Mouse (Mus musculus) hindbrain, embryonic 12.5 days (tissue): ENCODE data around the gene Prkg1. TPM values are rescaled to one million over a fixed set of nuclear protein-coding genes. Genes with fewer than 3 reads are reported as not detected.

Experiments
- ATAC-seq: fragments of 200-750 bp; cut with Nextera tagmentation; 2 replicates; pipeline ENCODE4 v1.8.0; 2017; ENCODE audit warnings: moderate TSS enrichment; ENCODE audit not compliant: low FRiP score
- H3K27ac ChIP-seq: fragments of 300-500 bp; sonication (generic); 2 replicates; pipeline ENCODE4 v1.5.1; 2016; ENCODE audit warnings: mild to moderate bottlenecking
- H3K27me3 ChIP-seq: fragments of 300-500 bp; sonication (generic); 2 replicates; pipeline ENCODE4 v1.6.1; 2016; ENCODE audit warnings: mild to moderate bottlenecking
- H3K36me3 ChIP-seq: fragments of 300-500 bp; sonication (generic); 2 replicates; pipeline ENCODE4 v1.6.1; 2016; ENCODE audit warnings: mild to moderate bottlenecking
- H3K4me1 ChIP-seq: fragments of 300-500 bp; sonication (generic); 2 replicates; pipeline ENCODE4 v1.6.1; 2016
- H3K4me2 ChIP-seq: fragments of 300-500 bp; sonication (generic); replicated peaks from 2 replicates; pipeline ENCODE4 v1.6.1; 2016; ENCODE audit warnings: mild to moderate bottlenecking
- H3K4me3 ChIP-seq: fragments of 300-500 bp; sonication (generic); 2 replicates; pipeline ENCODE4 v1.5.1; 2016; ENCODE audit warnings: mild to moderate bottlenecking
- H3K9ac ChIP-seq: fragments of 300-500 bp; sonication (generic); 2 replicates; pipeline ENCODE4 v1.6.1; 2016; ENCODE audit warnings: mild to moderate bottlenecking, moderate library complexity
- H3K9me3 ChIP-seq: fragments of 300-500 bp; sonication (generic); replicated peaks from 2 replicates; pipeline ENCODE4 v1.6.1; 2016; ENCODE audit warnings: mild to moderate bottlenecking
- WGBS: fragments of 180-500 bp; shearing (Covaris S2); methylation state at CpG from one replicate; pipeline ENCODE4 v1.1.7; 2016; 5-methylcytosine and 5-hydroxymethylcytosine counted together
- polyA plus RNA-seq: library from polyadenylated mRNA; unstranded; fragments of >200 nt; fragmentation: Nextera tagmentation; extraction: Ambion mirVana; gene quantifications from 2 replicates; pipeline ENCODE4 v1.2.1, GENCODE M21; 2016

Gene Prkg1
- polyA plus RNA-seq, 1 experiment from 2014 or later = 9.2 TPM

- H3K27me3 ChIP-seq = no peaks in the 10 kb centered on the region
- H3K4me2 ChIP-seq = no peak overlapping the region
- H3K36me3 ChIP-seq = no peaks in the 10 kb centered on the region
- 66% methylated on average over 3 of the region's 3 CpGs for WGBS
- H3K4me1 ChIP-seq = no peaks in the 10 kb centered on the region
- no peak for ATAC-seq
- no peaks in the 10 kb centered on the region for H3K9me3 ChIP-seq
- no peak overlapping the region for H3K27ac ChIP-seq
- H3K9ac ChIP-seq = no peak overlapping the region
- no peak overlapping the region for H3K4me3 ChIP-seq
These were observed 667.0 kb downstream of the Prkg1 start for GRCm38 (mm10) chr19:31097857-31098256.

GRCm38 (mm10) chr19:31083761-31084160, 681.1 kb downstream of the Prkg1 start:
- Histone ChIP-seq H3K27me3 (no peaks in the 10 kb centered on the region), H3K9me3 (0 out of 2 replicates have a peak, but pooled peaks cover 4% of the 10 kb centered on the region), H3K4me2 (peak overlapping the region; percentile 73), H3K27ac (no peak overlapping the region), H3K4me3 (peak overlapping the region; percentile 68), H3K36me3 (peaks cover 38% of the 10 kb centered on the region), H3K4me1 (peaks cover 18% of the 10 kb centered on the region), H3K9ac (peak overlapping the region; percentile 82; the same call in 1 of the 2 replicates)
- no peak for ATAC-seq
- 94% methylated on average over 8 of the region's 8 CpGs for WGBS

DNA sequence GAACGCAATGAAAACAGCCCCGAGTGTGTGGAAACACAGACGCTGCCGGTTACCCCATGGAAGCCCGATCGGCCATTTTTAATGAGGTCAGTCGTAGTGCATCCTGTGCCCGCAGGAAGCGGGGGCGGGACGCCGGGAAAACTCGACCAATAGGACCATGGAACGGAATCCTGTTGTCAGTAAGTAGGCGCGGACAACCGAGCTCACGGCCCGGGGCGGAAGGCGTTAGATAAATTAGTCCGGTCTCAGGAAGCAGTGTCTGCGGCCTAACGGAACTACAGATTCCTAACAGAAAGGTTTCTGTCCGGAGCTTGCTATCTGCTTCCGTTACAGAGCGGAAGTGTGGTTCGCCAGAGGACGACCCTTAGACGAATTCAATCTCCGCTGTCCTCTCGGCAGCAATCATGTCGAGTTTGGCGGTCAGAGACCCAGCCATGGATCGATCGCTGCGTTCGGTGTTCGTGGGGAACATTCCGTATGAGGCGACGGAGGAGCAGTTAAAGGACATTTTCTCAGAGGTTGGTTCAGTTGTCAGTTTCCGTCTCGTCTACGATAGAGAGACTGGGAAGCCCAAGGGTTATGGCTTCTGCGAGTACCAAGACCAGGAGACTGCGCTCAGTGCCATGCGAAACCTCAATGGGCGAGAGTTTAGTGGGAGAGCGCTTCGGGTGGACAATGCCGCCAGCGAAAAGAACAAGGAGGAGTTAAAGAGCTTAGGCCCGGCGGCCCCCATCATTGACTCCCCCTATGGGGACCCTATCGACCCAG, 682.0 kb downstream of the Prkg1 start, which contains the start of gene Cstf2t:
TSS of gene Cstf2t (plus strand) at position 176 of the 768 bp plus-strand sequence.
- peak within 1 kb of the TSS; percentile 82 for H3K9ac ChIP-seq
- peak within 1 kb of the TSS; percentile 79 for H3K27ac ChIP-seq
- H3K4me1 ChIP-seq = peaks cover 18% of the 10 kb centered on the region
- H3K4me2 ChIP-seq = peak within 1 kb of the TSS; percentile 73
- WGBS = 2% methylated on average over 56 of the region's 56 CpGs
- H3K36me3 ChIP-seq = peaks cover 33% of the 10 kb centered on the region
- H3K27me3 ChIP-seq = no peaks in the 10 kb centered on the region
- 0 out of 2 replicates have a peak, but pooled peaks cover 4% of the 10 kb centered on the region for H3K9me3 ChIP-seq
- peak within 1 kb of the TSS; percentile 68 for H3K4me3 ChIP-seq
- peak; percentile 99 for ATAC-seq

DNA sequence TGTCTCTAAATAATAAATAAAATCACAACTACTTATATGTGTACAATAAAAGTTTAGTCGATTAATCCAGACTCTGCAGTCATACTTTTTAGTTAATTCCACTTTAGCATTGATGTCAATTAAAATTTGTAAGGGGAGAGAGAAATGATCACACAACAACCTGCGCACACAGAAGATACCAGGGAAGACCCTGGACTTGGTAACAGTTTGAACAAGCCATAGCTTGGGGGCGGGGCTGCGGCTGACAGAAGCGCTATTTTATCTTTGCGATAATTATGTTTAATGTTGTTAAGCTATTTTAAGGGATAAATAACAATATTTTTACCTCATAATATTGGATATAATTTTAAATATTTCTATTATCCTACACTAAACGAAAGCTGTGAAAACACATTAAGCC, 682.6 kb downstream of the Prkg1 start:
- Histone ChIP-seq H3K27ac (peak overlapping the region; percentile 72), H3K9me3 (0 out of 2 replicates have a peak, but pooled peaks cover 4% of the 10 kb centered on the region), H3K9ac (peak overlapping the region; percentile 28), H3K27me3 (no peaks in the 10 kb centered on the region), H3K4me1 (peaks cover 18% of the 10 kb centered on the region), H3K4me3 (peak overlapping the region; percentile 68), H3K4me2 (peak overlapping the region; percentile 51), H3K36me3 (peaks cover 30% of the 10 kb centered on the region)
- WGBS = 16% methylated on average over 7 of the region's 7 CpGs
- ATAC-seq = peak; percentile 73

GRCm38 (mm10) chr19:31078241-31078640, 686.6 kb downstream of the Prkg1 start:
- H3K4me3 ChIP-seq = no peak overlapping the region
- H3K9ac ChIP-seq = no peak overlapping the region
- no peaks in the 10 kb centered on the region for H3K36me3 ChIP-seq
- no peak overlapping the region for H3K27ac ChIP-seq
- no peak for ATAC-seq
- H3K4me1 ChIP-seq = peaks cover 7% of the 10 kb centered on the region
- 53% methylated on average over 3 of the region's 3 CpGs for WGBS
- no peaks in the 10 kb centered on the region for H3K9me3 ChIP-seq
- H3K4me2 ChIP-seq = no peak overlapping the region
- H3K27me3 ChIP-seq = no peaks in the 10 kb centered on the region

- H3K4me1 ChIP-seq = peaks cover 7% of the 10 kb centered on the region
- no peak for ATAC-seq
- H3K36me3 ChIP-seq = no peaks in the 10 kb centered on the region
- WGBS = 89% methylated on average over 4 of the region's 4 CpGs
- no peaks in the 10 kb centered on the region for H3K27me3 ChIP-seq
- no peak overlapping the region for H3K27ac ChIP-seq
- no peak overlapping the region for H3K4me3 ChIP-seq
- no peaks in the 10 kb centered on the region for H3K9me3 ChIP-seq
- no peak overlapping the region for H3K4me2 ChIP-seq
- H3K9ac ChIP-seq = no peak overlapping the region
These were observed 688.7 kb downstream of the Prkg1 start for GRCm38 (mm10) chr19:31076106-31076505.

DNA sequence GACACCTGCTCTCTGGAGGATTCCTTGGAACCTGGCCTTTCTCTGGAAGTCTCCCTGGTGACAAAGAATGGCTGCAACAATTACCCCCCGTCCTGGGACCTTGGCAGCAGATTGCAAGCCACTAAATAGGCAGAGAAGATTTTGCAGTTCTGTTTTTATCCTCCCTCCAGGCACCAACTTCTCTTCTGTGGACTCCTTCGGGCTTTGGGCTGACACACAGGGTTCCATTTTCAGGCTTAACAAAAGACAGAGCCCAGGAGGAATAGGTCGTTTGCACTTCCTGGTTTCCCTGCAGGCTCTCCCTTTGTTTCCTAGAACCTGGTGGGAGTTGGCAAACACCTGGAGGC, 690.1 kb downstream of the Prkg1 start:
- ATAC-seq = peak; percentile 29; the same call in 1 of the 2 replicates
- Histone ChIP-seq H3K4me2 (peak overlapping the region; percentile 40), H3K36me3 (no peaks in the 10 kb centered on the region), H3K9me3 (no peaks in the 10 kb centered on the region), H3K27ac (peak overlapping the region; percentile 26; the same call in 1 of the 2 replicates), H3K9ac (peak overlapping the region; percentile 14; the same call in 1 of the 2 replicates), H3K4me1 (peaks cover 7% of the 10 kb centered on the region), H3K27me3 (no peaks in the 10 kb centered on the region), H3K4me3 (no peak overlapping the region)
- WGBS = 5% methylated on average over 3 of the region's 3 CpGs

DNA sequence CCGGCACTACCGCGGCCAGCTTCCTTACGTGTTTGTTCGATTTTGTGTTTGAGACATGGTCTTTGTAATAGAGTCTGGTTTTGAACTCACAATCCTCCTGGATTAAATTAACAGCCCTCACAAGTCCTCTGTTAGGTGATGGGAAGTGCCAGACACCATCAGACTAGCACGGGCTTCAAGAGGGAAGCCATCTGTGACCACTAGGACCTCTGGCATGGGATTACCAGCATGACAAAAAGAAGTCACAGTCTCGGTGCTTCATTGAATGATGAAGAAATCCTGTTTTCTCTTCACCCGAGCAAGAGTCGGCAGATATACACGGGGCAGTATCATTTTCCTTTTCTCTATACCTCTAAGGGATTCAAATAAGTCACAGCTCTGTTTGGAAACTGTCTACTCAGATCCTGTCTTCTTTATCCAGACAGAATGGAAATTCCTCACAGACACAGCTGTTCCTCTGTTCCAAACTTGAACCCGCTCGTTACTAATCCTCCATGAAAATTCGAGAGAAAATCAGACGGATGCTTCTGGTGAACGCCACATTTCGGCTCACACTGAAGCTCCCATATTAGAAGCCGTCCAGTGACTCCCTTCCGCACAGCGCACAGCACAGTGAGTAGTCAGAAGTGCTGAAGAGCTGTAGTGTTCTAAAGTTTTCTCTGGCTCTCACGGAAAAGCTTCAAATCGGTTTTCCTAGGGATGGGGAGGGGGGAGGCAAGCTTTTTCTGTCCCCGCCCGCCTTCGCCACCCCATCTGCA, 690.7 kb downstream of the Prkg1 start:
- peak overlapping the region; percentile 26; the same call in 1 of the 2 replicates for H3K27ac ChIP-seq
- ATAC-seq = 0 out of 2 replicates have a peak, but pooled peaks have one; percentile 50
- H3K36me3 ChIP-seq = no peaks in the 10 kb centered on the region
- H3K4me3 ChIP-seq = no peak overlapping the region
- H3K9ac ChIP-seq = peak overlapping the region; percentile 14; the same call in 1 of the 2 replicates
- 44% methylated on average over 24 of the region's 24 CpGs for WGBS
- peaks cover 7% of the 10 kb centered on the region for H3K4me1 ChIP-seq
- no peaks in the 10 kb centered on the region for H3K27me3 ChIP-seq
- H3K4me2 ChIP-seq = peak overlapping the region; percentile 40
- no peaks in the 10 kb centered on the region for H3K9me3 ChIP-seq

DNA sequence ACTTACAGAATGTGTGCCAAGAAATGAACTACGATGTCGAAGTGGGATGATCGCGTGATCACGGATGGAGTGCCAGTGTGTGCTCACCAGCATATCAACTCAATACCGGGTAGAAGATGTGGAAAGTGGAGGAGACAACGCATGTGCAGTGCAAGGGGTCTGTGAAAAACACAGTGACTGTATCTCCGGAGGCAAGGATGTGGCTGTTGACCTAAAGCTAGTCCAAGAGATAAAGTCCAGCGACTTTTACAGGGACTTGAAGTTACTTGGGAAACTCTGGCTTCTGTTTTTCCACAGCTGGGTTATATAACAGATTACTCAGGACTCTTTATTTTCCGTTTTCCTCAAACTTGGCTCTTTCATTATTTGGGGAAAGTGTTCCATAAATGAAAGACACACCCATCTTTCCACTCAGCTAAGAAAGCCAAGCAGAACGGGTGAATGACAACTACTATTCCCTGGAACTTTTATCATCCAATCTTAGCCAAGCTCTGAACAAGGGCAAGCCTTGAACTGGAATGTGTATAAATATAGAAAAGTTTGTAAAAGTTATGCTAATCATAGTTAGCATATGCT, 699.5 kb downstream of the Prkg1 start:
- no peak for ATAC-seq
- Histone ChIP-seq H3K4me2 (no peak overlapping the region), H3K9me3 (no peaks in the 10 kb centered on the region), H3K4me3 (no peak overlapping the region), H3K27ac (no peak overlapping the region), H3K4me1 (no peaks in the 10 kb centered on the region), H3K27me3 (no peaks in the 10 kb centered on the region), H3K9ac (no peak overlapping the region), H3K36me3 (no peaks in the 10 kb centered on the region)
- 91% methylated on average over 11 of the region's 11 CpGs for WGBS

- Histone ChIP-seq H3K9me3 (no peaks in the 10 kb centered on the region), H3K4me2 (no peak overlapping the region), H3K27ac (no peak overlapping the region), H3K9ac (no peak overlapping the region), H3K27me3 (no peaks in the 10 kb centered on the region), H3K4me1 (no peaks in the 10 kb centered on the region), H3K4me3 (no peak overlapping the region), H3K36me3 (no peaks in the 10 kb centered on the region)
- 75% methylated on average over 1 of the region's 1 CpGs for WGBS
- ATAC-seq = no peak
These were observed 700.1 kb downstream of the Prkg1 start for GRCm38 (mm10) chr19:31064740-31065139.

DNA sequence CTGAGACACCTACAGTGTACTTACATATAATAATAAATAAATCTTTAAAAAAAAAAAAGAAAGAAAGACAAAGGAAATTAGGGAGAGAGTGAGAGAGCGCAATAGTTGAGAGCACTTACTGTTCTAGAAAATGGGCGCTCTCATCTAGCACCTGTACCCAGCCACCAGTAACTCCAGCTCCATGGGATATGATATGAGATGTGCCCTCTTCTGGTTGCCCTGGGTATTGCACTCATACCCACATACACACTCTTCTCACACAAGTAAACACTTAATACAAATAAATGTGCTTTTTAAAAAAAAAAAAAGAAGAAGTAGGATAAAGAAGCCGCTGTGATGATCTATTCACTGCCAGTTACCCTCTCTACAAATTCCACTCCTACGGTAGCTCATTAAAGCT, 718.2 kb downstream of the Prkg1 start:
- Histone ChIP-seq H3K9ac (no peak overlapping the region), H3K4me2 (no peak overlapping the region), H3K9me3 (no peaks in the 10 kb centered on the region), H3K27me3 (no peaks in the 10 kb centered on the region), H3K4me1 (no peaks in the 10 kb centered on the region), H3K4me3 (no peak overlapping the region), H3K36me3 (no peaks in the 10 kb centered on the region), H3K27ac (no peak overlapping the region)
- WGBS = 93% methylated on average over 4 of the region's 4 CpGs
- ATAC-seq = no peak
